Mouse (Mus musculus) CH12.LX (cell line): Measurements from ENCODE around the gene St3gal3. TPM values are rescaled to one million over a fixed set of nuclear protein-coding genes. Genes with fewer than 3 reads are reported as not detected.

ENCODE experiments used
- DNase-seq: peaks from one replicate; pipeline ENCODE4 v3.0.0-alpha.2; 2013; ENCODE audit errors: extremely low read depth
- H3K27ac ChIP-seq: 2 replicates; pipeline ENCODE4 v1.5.1; 2012; ENCODE audit warnings: low read depth, mild to moderate bottlenecking, control low read depth, moderate library complexity; ENCODE audit not compliant: insufficient read depth
- H3K27me3 ChIP-seq: replicated peaks from 2 replicates; pipeline ENCODE3; 2012; ENCODE audit warnings: inconsistent platforms
- H3K36me3 ChIP-seq, 2 experiments: replicated peaks in 1 of 2; 2 replicates each; pipeline versions ENCODE3 to v1.6.1; 2012; ENCODE audit warnings: inconsistent platforms in 1 of 2, low read length in 1 of 2, mild to moderate bottlenecking in 1 of 2, mixed read lengths in 1 of 2, moderate library complexity in 1 of 2; ENCODE audit not compliant: control insufficient read depth in 1 of 2, insufficient read depth in 1 of 2
- H3K4me1 ChIP-seq, 2 experiments: 2 replicates each; pipeline ENCODE4 v1.6.1; 2012; ENCODE audit warnings: inconsistent platforms in 1 of 2, moderate library complexity in 1 of 2; ENCODE audit not compliant: insufficient read depth in 2 of 2, control insufficient read depth in 1 of 2
- H3K4me2 ChIP-seq: 2 replicates; pipeline ENCODE4 v1.6.1; 2012; ENCODE audit warnings: low read depth, mild to moderate bottlenecking, control low read depth; ENCODE audit not compliant: poor library complexity, insufficient read depth, severe bottlenecking
- H3K4me3 ChIP-seq, 3 experiments: fragments of 150-350 bp in 1 of 3; sonication (generic) in 1 of 3; replicated peaks in 1 of 3; 2 replicates each; pipeline versions ENCODE3 to v1.5.1; 2011 to 2012; ENCODE audit warnings: low read depth in 2 of 3, low read length in 2 of 3, mild to moderate bottlenecking in 2 of 3, moderate library complexity in 2 of 3, control low read depth in 1 of 3, improper control_type of control experiment in 1 of 3, inconsistent platforms in 1 of 3, mixed read lengths in 1 of 3; ENCODE audit not compliant: poor library complexity in 1 of 3
- H3K79me2 ChIP-seq: replicated peaks from 2 replicates; pipeline ENCODE4 v1.6.1; 2012; ENCODE audit warnings: mild to moderate bottlenecking, moderate library complexity; ENCODE audit not compliant: control insufficient read depth, poor library complexity, insufficient read depth, severe bottlenecking; ENCODE audit errors: extremely low read depth
- H3K9ac ChIP-seq: 2 replicates; pipeline ENCODE4 v1.6.1; 2012; ENCODE audit warnings: low read depth, mild to moderate bottlenecking, control low read depth, moderate library complexity; ENCODE audit not compliant: insufficient read depth
- H3K9me3 ChIP-seq: replicated peaks from 2 replicates; pipeline ENCODE3; 2012; ENCODE audit warnings: low read length, inconsistent platforms, mixed read lengths
- BHLHE40 ChIP-seq: IDR thresholded peaks from 2 replicates; pipeline ENCODE4 v1.6.1; 2011; ENCODE audit warnings: mild to moderate bottlenecking, low read depth, low read length, improper control_type of control experiment
- CHD1 ChIP-seq: IDR thresholded peaks from 2 replicates; pipeline ENCODE4 v1.6.1; 2012; ENCODE audit warnings: low read depth, low read length, improper control_type of control experiment, inconsistent platforms
- CTCF ChIP-seq, 2 experiments: IDR thresholded peaks in 1 of 2; conservative IDR thresholded peaks in 1 of 2; 2 replicates each; pipeline ENCODE4 v1.5.1; 2011 to 2012; ENCODE audit warnings: low read depth in 2 of 2, low read length in 2 of 2, improper control_type of control experiment in 1 of 2, inconsistent platforms in 1 of 2, mild to moderate bottlenecking in 1 of 2, moderate library complexity in 1 of 2
- E2F4 ChIP-seq: IDR thresholded peaks from 2 replicates; pipeline ENCODE4 v1.6.1; 2011; ENCODE audit warnings: low read depth, low read length, improper control_type of control experiment; ENCODE audit not compliant: insufficient replicate concordance
- ELF1 ChIP-seq: IDR thresholded peaks from 2 replicates; pipeline ENCODE4 v1.6.1; 2014; ENCODE audit warnings: low read depth, mild to moderate bottlenecking, inconsistent platforms, low read length, improper control_type of control experiment
- ETS1 ChIP-seq: conservative IDR thresholded peaks from 2 replicates; pipeline ENCODE4 v1.6.1; 2012; ENCODE audit warnings: low read depth, mild to moderate bottlenecking, inconsistent platforms, low read length, improper control_type of control experiment, moderate library complexity
- IRF4 ChIP-seq: IDR thresholded peaks from 2 replicates; pipeline ENCODE4 v1.6.1; 2014; ENCODE audit warnings: low read depth, mild to moderate bottlenecking, inconsistent platforms, low read length, improper control_type of control experiment
- KAT2A ChIP-seq: IDR thresholded peaks from 2 replicates; pipeline ENCODE4 v1.6.1; 2012; ENCODE audit warnings: low read length, improper control_type of control experiment, inconsistent platforms; ENCODE audit not compliant: insufficient replicate concordance
- MAFK ChIP-seq: IDR thresholded peaks from 2 replicates; pipeline ENCODE4 v1.6.1; 2011; ENCODE audit warnings: low read length, improper control_type of control experiment; ENCODE audit not compliant: insufficient replicate concordance
- MAX ChIP-seq: IDR thresholded peaks from 2 replicates; pipeline ENCODE4 v1.6.1; 2011; ENCODE audit warnings: low read length, improper control_type of control experiment
- MAZ ChIP-seq: IDR thresholded peaks from 2 replicates; pipeline ENCODE4 v1.6.1; 2012; ENCODE audit warnings: low read depth, mild to moderate bottlenecking, inconsistent platforms, low read length, improper control_type of control experiment, moderate library complexity
- MEF2A ChIP-seq: IDR thresholded peaks from 2 replicates; pipeline ENCODE4 v1.6.1; 2014; ENCODE audit warnings: low read depth, mild to moderate bottlenecking, inconsistent platforms, low read length, improper control_type of control experiment, borderline replicate concordance
- MYC ChIP-seq: IDR thresholded peaks from 2 replicates; pipeline ENCODE4 v1.6.1; 2011; ENCODE audit warnings: low read depth, mild to moderate bottlenecking, improper control_type of control experiment, low read length
- NRF1 ChIP-seq: IDR thresholded peaks from 2 replicates; pipeline ENCODE4 v1.6.1; 2014; ENCODE audit warnings: low read depth, mild to moderate bottlenecking, inconsistent platforms, low read length, improper control_type of control experiment, moderate library complexity
- PAX5 ChIP-seq: IDR thresholded peaks from 2 replicates; pipeline ENCODE4 v1.6.1; 2012; ENCODE audit warnings: low read length, inconsistent platforms, mixed read lengths
- POLR2A ChIP-seq: IDR thresholded peaks from 2 replicates; pipeline ENCODE4 v1.6.1; 2011; ENCODE audit warnings: low read depth, mild to moderate bottlenecking, improper control_type of control experiment, low read length
- POLR2AphosphoS2 ChIP-seq: IDR thresholded peaks from 2 replicates; pipeline ENCODE4 v1.6.1; 2011; ENCODE audit warnings: low read depth, low read length, improper control_type of control experiment
- SIN3A ChIP-seq: IDR thresholded peaks from 2 replicates; pipeline ENCODE4 v1.6.1; 2012; ENCODE audit warnings: low read length, improper control_type of control experiment, inconsistent platforms
- SMC3 ChIP-seq: IDR thresholded peaks from 2 replicates; pipeline ENCODE4 v1.6.1; 2011; ENCODE audit warnings: low read depth, low read length, improper control_type of control experiment
- TBP ChIP-seq: conservative IDR thresholded peaks from 2 replicates; pipeline ENCODE4 v1.6.1; 2011; ENCODE audit warnings: low read depth, low read length, improper control_type of control experiment
- TCF12 ChIP-seq: IDR thresholded peaks from 2 replicates; pipeline ENCODE4 v1.6.1; 2014; ENCODE audit warnings: low read depth, mild to moderate bottlenecking, inconsistent platforms, low read length, improper control_type of control experiment
- UBTF ChIP-seq: IDR thresholded peaks from 2 replicates; pipeline ENCODE4 v1.6.1; 2012; ENCODE audit warnings: low read depth, mild to moderate bottlenecking, inconsistent platforms, low read length, improper control_type of control experiment, moderate library complexity
- ZC3H11A ChIP-seq: IDR thresholded peaks from 2 replicates; pipeline ENCODE4 v1.6.1; 2012; ENCODE audit warnings: low read depth, mild to moderate bottlenecking, inconsistent platforms, low read length, improper control_type of control experiment
- ZKSCAN1 ChIP-seq: IDR thresholded peaks from 2 replicates; pipeline ENCODE4 v1.6.1; 2012; ENCODE audit warnings: low read depth, inconsistent platforms, low read length, improper control_type of control experiment, borderline replicate concordance
- ZMIZ1 ChIP-seq: IDR thresholded peaks from 2 replicates; pipeline ENCODE4 v1.6.1; 2012; ENCODE audit warnings: low read depth, mild to moderate bottlenecking, inconsistent platforms, low read length, improper control_type of control experiment
- ZNF384 ChIP-seq: IDR thresholded peaks from 2 replicates; pipeline ENCODE4 v1.6.1; 2012; ENCODE audit warnings: low read depth, low read length, improper control_type of control experiment, inconsistent platforms
- dilution Hi-C: fragments of 300-500 bp; cut with MboI; formaldehyde crosslinking; loops from 2 replicates; pipeline ENCODE4 v1.14.3; 2020; ENCODE audit warnings: low sequenced_read_pairs; ENCODE audit not compliant: extremely low pct_unique_long_range_greater_than_20kb, extremely low pct_ligation_motif_present
- in situ Hi-C: fragments of 300-500 bp; cut with MboI; formaldehyde crosslinking; loops from 3 replicates; pipeline ENCODE4 v1.14.3; 2019; ENCODE audit warnings: low sequenced_read_pairs, low pct_ligation_motif_present, low pct_unique_long_range_greater_than_20kb, mixed read lengths
- polyA plus RNA-seq: library from polyadenylated mRNA; unstranded; fragments of >175 nt; gene quantifications from 2 replicates; pipeline ENCODE4 v1.2.1, GENCODE M21; 2012; ENCODE audit warnings: low read depth; ENCODE audit not compliant: insufficient read length
- total RNA-seq, 2 experiments: library from RNA; depleted of rRNA; stranded (reverse); fragments of 300-350 nt in 1 of 2; fragments of >200 nt in 1 of 2; gene quantifications; 2 replicates each; pipeline ENCODE4 v1.2.3; 2012 to 2014

The St3gal3 gene
- total and polyA plus RNA-seq, 3 experiments: 7.1 to 10.1 (median 8.2) TPM

GRCm38 (mm10) chr4:117974719-117975118 lies 160.0 kb downstream of the St3gal3 start:
- Histone ChIP-seq H3K79me2 (no peaks in the 10 kb centered on the region), H3K27me3 (no peaks in the 10 kb centered on the region), H3K4me3 (no peak overlapping the region), H3K9me3 (no peaks in the 10 kb centered on the region), H3K27ac (no peak overlapping the region), H3K4me2 (no peak overlapping the region), H3K9ac (no peak overlapping the region), H3K36me3 (peaks cover 0 to 3% of the 10 kb centered on the region in 2 experiments), H3K4me1 (peaks cover 8 to 31% of the 10 kb centered on the region in 2 experiments)
- no peak for DNase-seq
- TF ChIP-seq KAT2A (no peak), POLR2A (no peak), SMC3 (no peak), BHLHE40 (no peak), ELF1 (no peak), ZNF384 (no peak), PAX5 (no peak), IRF4 (no peak)
- dilution Hi-C loops: no loop called here
- in situ Hi-C loops: no loop called here

- H3K27ac ChIP-seq: no peak overlapping the region
- H3K4me2 ChIP-seq: no peak overlapping the region
- in situ Hi-C loops: no loop called here
- no peaks in the 10 kb centered on the region for H3K27me3 ChIP-seq
- no peaks in the 10 kb centered on the region for H3K79me2 ChIP-seq
- DNase-seq: no peak
- peaks cover 5 to 32% of the 10 kb centered on the region in 2 experiments; a peak in 3 of 4 replicates for H3K4me1 ChIP-seq
- peaks cover 0 to 3% of the 10 kb centered on the region in 2 experiments for H3K36me3 ChIP-seq
- no peak overlapping the region for H3K4me3 ChIP-seq
- no peaks in the 10 kb centered on the region for H3K9me3 ChIP-seq
- no peak overlapping the region for H3K9ac ChIP-seq
- TF ChIP-seq ZKSCAN1 (no peak), MYC (no peak), ZMIZ1 (no peak), MEF2A (no peak), CHD1 (no peak), TBP (no peak), ZC3H11A (no peak), MAX (no peak), E2F4 (no peak), MAFK (no peak), SIN3A (no peak), CTCF (conservative IDR thresholded peaks at IDR 0.05 in 1 of 2, IDR thresholded peaks at IDR 0.05 in 1 of 2; ENCODE audit: low read depth in 2 of 2, low read length in 2 of 2) (no peak), NRF1 (no peak), MAZ (no peak), UBTF (no peak), KAT2A (no peak), POLR2AphosphoS2 (no peak), TCF12 (no peak), ETS1 (no peak)
- dilution Hi-C loops: no loop called here
These were observed 161.7 kb downstream of the St3gal3 start for GRCm38 (mm10) chr4:117972999-117973398.
